Mouse (Mus musculus) hindbrain, embryonic 12.5 days (tissue): ENCODE data around the gene Xylb. TPM values are rescaled to one million over a fixed set of nuclear protein-coding genes. Genes with fewer than 3 reads are reported as not detected.

Experiments
- polyA plus RNA-seq: library from polyadenylated mRNA; unstranded; fragments of >200 nt; fragmentation: Nextera tagmentation; extraction: Ambion mirVana; gene quantifications from 2 replicates; pipeline ENCODE4 v1.2.1, GENCODE M21; 2016

Xylb gene
- polyA plus RNA-seq, 1 experiment from 2014 or later = 4.7 TPM

Other genes with a start within 250 kb of the Xylb start
- gene Acaa1b, start 200.3 kb upstream of the Xylb start, polyA plus RNA-seq = 1.2 and 2.1 TPM in 2 replicates
- not detected in 2 replicates for gene Gm47289, start 198.2 kb upstream of the Xylb start, polyA plus RNA-seq
- 0.12 TPM in 1 of 2 replicates, not detected in the other for gene Slc22a13, start 148.3 kb upstream of the Xylb start, polyA plus RNA-seq
- 18.9 and 19.6 TPM in 2 replicates for gene Oxsr1, start 35.0 kb upstream of the Xylb start, polyA plus RNA-seq
- gene Acaa1a, start 17.7 kb upstream of the Xylb start, polyA plus RNA-seq = 82.4 and 87.1 TPM in 2 replicates
- 6.3 and 7.6 TPM in 2 replicates for gene Myd88, start 16.0 kb upstream of the Xylb start, polyA plus RNA-seq
- not detected in 2 replicates for gene Slc22a14, start 8.2 kb downstream of the Xylb start, polyA plus RNA-seq
- 86.6 and 97.4 TPM in 2 replicates for gene Acvr2b, start 44.7 kb downstream of the Xylb start, polyA plus RNA-seq
- gene Exog, start 87.6 kb downstream of the Xylb start, polyA plus RNA-seq = 42.7 and 43.7 TPM in 2 replicates
- 0.68 and 0.84 TPM in 2 replicates for gene Scn5a, start 221.6 kb downstream of the Xylb start, polyA plus RNA-seq